Mouse (Mus musculus): ENCODE data around the gene Hinfp. TPM values are rescaled to one million over a fixed set of nuclear protein-coding genes. Genes with fewer than 3 reads are reported as not detected.
"Not testable (repeated sequence)": the region's sequence is repeated elsewhere in the genome, so short reads cannot be mapped to it uniquely, and the experiment has no call there.

Gene Hinfp
- total RNA-seq, 2 experiments from 2014 or later = 26.0 to 36.9 TPM

GRCm38 (mm10) chr9:44318076-44318825 is 12.8 kb upstream of the Hinfp start:
- TF ChIP-seq CTCF (conservative IDR thresholded peaks at IDR 0.05) = no peak
- no peak for DNase-seq (ENCODE audit: low spot score in 2 of 2)
- Histone ChIP-seq H3K4me3 (peak overlapping the region; percentile 98), H3K27ac (peak overlapping the region; percentile 95)

- Histone ChIP-seq H3K27ac (peak overlapping the region; percentile 43; the same call in 1 of the 2 replicates), H3K4me3 (peak overlapping the region; percentile 98)
- no peak for TF ChIP-seq CTCF (conservative IDR thresholded peaks at IDR 0.05)
- no peak for DNase-seq (ENCODE audit: low spot score in 2 of 2)
Measured at GRCm38 (mm10) chr9:44317452-44317851, 12.0 kb upstream of the Hinfp start.

DNA sequence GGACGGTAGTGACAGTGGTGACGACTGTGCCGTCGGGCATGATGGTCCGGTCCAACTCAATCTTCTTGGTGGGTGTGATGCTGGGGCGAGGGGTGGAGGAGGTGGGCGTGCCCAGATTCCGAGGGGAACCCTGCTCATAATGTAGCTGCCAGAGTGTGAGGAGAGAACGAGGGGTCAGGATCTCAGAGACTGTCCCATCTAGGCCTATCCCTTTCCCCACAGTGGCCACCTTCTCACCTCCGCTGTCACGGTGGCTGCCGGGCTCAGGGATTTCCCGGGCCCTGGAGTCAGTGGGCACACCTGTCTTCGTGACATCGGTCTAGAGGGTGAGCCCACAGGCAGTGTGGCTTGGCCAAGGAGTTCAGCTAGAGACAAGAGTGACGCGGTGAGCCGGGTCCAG is 9.4 kb upstream of the Hinfp start:
- DNase-seq (ENCODE audit: low spot score in 2 of 2) = no peak
- no peak for TF ChIP-seq CTCF (conservative IDR thresholded peaks at IDR 0.05)
- H3K27ac ChIP-seq = peak overlapping the region; percentile 88
- no peak overlapping the region for H3K4me3 ChIP-seq

- Histone ChIP-seq H3K27ac (peak overlapping the region; percentile 88), H3K4me3 (peak overlapping the region; percentile 32; the same call in 1 of the 2 replicates)
- no peak for DNase-seq (ENCODE audit: low spot score in 2 of 2)
- TF ChIP-seq CTCF (conservative IDR thresholded peaks at IDR 0.05) = no peak
Measured at GRCm38 (mm10) chr9:44314257-44314547, 8.7 kb upstream of the Hinfp start.

DNA sequence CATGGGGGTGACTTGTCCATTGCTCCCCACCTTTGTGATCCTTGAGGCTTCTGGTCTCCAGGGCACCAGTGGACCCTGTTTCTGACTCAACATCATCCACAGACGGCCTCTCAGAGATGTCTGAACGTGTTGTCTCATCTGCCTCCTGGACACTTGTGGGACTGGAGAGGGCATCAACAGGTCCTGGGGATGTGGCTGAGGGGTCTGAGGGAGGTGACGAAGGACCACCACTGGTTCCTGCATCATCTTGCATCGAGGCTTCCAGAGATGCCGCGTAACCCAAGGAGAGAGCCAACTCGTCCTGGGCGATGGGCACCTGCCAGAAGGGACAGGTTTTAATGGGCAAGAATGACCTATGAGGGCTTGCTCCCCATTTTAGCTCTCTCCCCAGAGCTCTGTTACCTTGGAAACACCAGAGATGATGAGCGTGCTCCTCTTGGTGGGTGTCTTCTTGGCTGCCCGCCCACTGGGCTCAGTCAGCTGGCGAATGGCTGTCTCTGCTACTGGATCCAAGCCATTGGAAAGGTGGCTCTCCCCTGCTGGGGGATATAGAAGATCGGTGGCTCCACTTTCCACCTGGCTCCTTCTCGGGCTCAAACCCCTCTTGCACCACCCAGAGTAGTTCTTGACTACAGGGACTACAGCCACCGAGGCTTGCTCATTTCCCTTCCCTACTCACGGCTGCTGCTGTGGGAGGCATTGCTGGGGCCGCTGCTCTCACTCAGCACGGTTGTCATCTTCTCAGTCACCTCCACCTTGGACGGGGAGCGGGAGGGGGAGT is 8.2 kb upstream of the Hinfp start:
- H3K4me3 ChIP-seq = peak overlapping the region; percentile 32
- peak overlapping the region; percentile 88 for H3K27ac ChIP-seq
- TF ChIP-seq CTCF (conservative IDR thresholded peaks at IDR 0.05) = no peak
- peak; percentile 86 for DNase-seq (ENCODE audit: low spot score in 2 of 2)

DNA sequence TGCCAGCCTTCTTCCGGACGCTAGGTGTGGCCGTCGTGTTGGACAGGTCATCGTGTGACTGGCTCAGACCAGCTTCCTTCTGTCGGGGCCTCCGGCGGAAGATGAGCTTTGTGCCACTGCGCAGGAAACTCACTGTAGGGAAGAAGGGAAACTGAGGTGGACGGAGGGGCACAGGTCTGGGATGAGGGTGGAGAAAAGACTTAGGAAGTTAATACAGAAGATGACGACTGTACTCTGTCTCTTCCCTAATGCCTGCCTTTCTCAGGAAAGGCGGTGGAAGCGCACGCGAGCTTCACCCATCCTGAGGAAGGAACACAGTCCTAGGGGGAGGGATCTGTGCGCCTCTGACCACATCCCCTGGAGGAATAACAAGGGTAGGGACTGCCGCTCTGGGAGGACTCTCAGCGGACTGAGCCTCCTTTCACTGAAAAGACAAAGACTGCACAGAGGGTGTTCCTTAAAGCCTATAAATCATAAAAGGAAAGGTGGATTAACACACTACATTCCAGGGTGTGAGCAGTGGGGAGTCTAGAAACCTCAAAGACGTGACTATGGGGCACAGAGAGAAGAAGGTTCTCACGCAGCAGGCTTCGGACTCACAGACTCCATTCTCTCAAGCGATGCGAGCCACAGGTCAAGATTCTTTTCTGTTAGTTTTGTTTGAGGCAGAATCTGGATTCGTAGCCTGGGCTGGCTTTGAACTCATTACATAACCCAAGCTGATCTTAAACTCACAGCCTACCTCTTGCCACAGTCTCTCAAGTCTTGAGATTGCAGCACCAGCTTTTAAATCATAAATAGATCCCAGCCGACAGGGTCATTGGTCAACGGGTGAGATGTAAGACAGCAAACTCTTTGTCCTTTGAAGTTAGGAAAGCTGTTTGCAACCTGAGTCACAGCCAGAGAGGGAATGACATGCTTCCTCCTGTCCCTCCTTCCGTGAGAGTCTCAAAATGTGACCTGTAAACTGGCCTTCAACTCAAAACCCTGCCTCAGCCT is 6.0 kb upstream of the Hinfp start:
- no peak for TF ChIP-seq CTCF (conservative IDR thresholded peaks at IDR 0.05)
- H3K27ac ChIP-seq = peak overlapping the region; percentile 71
- DNase-seq (ENCODE audit: low spot score in 2 of 2) = no peak
- no peak overlapping the region; the same call in 1 of the 2 replicates for H3K4me3 ChIP-seq

DNA sequence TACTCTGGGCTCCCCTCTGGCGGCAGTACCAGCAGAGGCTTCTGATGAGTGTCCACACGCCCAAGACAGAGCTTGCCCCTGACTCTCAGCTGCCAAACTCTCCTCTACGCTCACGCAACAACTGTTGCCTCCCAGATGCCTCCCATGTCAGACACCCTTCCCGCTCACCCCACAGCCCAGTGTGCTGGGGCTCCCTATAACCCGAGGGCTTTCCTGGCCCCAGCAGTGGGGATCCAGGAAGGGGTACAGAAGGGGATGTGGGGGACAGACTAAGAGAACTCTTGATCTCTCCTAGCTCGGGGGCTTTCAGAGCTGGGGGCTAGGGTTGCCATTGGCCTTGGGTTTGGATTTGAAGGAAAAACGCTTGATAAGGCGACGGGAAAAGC is 5.3 kb upstream of the Hinfp start:
- H3K4me3 ChIP-seq = no peak overlapping the region
- H3K27ac ChIP-seq = peak overlapping the region; percentile 71
- TF ChIP-seq CTCF (conservative IDR thresholded peaks at IDR 0.05) = no peak
- no peak for DNase-seq (ENCODE audit: low spot score in 2 of 2)

- H3K27ac ChIP-seq = no peak overlapping the region
- no peak for DNase-seq (ENCODE audit: low spot score in 2 of 2)
- no peak for TF ChIP-seq CTCF (conservative IDR thresholded peaks at IDR 0.05)
- no peak overlapping the region for H3K4me3 ChIP-seq
Measured at GRCm38 (mm10) chr9:44309756-44310155, 4.3 kb upstream of the Hinfp start.

DNA sequence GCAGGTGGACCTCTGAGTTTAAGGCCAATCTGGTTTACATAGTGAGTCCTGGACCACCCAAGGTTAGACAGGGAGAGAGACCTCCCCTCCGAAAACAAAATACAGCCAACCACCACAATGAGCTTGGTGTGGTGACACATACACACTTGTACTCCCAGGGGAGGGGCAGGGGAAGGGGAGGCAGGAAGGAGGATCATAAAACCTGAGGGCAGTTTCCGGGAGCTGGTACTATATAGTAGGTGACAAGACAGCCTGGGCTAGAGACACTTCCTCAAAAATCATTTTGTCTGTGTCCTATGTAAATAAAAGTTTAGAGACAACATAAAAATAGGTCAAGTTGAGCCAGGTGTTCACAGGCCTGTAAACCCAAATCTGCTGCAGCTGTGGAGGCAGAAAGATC is 1.8 kb upstream of the Hinfp start:
- Histone ChIP-seq H3K4me3 (no peak overlapping the region), H3K27ac (no peak overlapping the region)
- no peak for DNase-seq (ENCODE audit: low spot score in 2 of 2)
- no peak for TF ChIP-seq CTCF (conservative IDR thresholded peaks at IDR 0.05)

DNA sequence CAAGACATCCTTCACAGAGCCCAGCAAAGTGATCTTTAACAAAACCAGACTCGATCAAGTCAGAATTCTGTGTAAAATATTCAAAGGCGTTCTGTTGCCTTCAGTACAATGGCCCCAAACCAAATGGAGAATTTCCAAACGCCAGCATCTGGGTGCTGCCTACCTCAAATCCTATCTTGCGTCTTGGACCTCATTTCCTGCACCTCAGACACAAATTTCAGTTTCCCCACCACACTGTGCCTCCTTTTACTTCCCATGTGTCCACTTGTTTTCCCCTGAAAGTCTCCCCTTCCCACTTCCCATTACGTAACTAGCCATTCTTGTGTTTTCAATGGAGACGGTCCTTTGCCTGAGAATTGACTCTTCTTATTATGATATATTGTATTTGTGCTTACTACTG is 1.1 kb upstream of the Hinfp start:
- no peak for DNase-seq (ENCODE audit: low spot score in 2 of 2)
- no peak for TF ChIP-seq CTCF (conservative IDR thresholded peaks at IDR 0.05)
- H3K27ac ChIP-seq = peak overlapping the region; percentile 82; the same call in 1 of the 2 replicates
- no peak overlapping the region for H3K4me3 ChIP-seq

- H3K27ac ChIP-seq; H3K4me3 ChIP-seq; DNase-seq (ENCODE audit: low spot score in 2 of 2): not testable (repeated sequence)
Measured at GRCm38 (mm10) chr9:44300001-44300400, 5.5 kb downstream of the Hinfp start.

DNA sequence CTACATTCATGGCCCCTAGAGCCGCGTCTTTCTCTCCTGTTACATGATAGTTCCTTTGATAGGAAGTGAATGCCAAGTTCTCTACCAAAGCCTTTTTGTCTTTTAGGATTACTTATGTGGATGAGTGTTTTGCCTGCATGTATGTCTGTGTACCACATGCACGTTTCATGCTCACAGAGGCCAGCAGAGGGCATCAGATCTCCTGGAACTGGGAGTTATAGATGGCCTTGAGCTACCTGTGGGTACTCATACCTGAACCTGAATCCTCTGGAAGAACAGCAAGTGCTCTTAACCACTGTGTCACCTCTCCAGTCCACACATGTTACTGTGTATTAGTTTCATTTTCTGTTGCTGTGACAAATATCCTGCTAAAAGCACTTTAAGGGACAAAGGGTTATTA is 13.0 kb downstream of the Hinfp start:
- Histone ChIP-seq H3K4me3 (no peak overlapping the region), H3K27ac (no peak overlapping the region)
- no peak for DNase-seq (ENCODE audit: low spot score in 2 of 2)
- peak; percentile 74 for TF ChIP-seq CTCF (conservative IDR thresholded peaks at IDR 0.05)

- peak overlapping the region; percentile 89 for H3K27ac ChIP-seq
- TF ChIP-seq CTCF (conservative IDR thresholded peaks at IDR 0.05) = no peak
- H3K4me3 ChIP-seq = peak overlapping the region; percentile 90
- no peak for DNase-seq (ENCODE audit: low spot score in 2 of 2)
Measured at GRCm38 (mm10) chr9:44288959-44289291, 16.5 kb downstream of the Hinfp start.
